Comparison of ENCODE assay signal across 8 mouse cellular contexts in genomic region chr16:21643621-21644041, GRCm38 (mm10). TPM values are rescaled to one million over a fixed set of nuclear protein-coding genes. Genes with fewer than 3 reads are reported as not detected.
A peak's percentile ranks its signal among the peaks of the same experiment; 100 is the strongest.
DNase-seq lines count a peak whose midpoint lies in the region; ATAC-seq and TF ChIP-seq lines count a peak whose summit lies in the region.

No protein-coding gene starts in this region.

- H3K9ac ChIP-seq in heart, embryonic 13.5 days = peak overlapping the region; percentile 61
- no peak overlapping the region for H3K9ac ChIP-seq in liver, embryonic 15.5 days

- no peak for TF ChIP-seq CTCF in brain, embryonic 14.5 days (IDR thresholded peaks at IDR 0.05; ENCODE audit: borderline replicate concordance, extremely low read depth, insufficient read depth, insufficient read length)

- H3K4me3 ChIP-seq in heart, embryonic 13.5 days = no peak overlapping the region
- H3K4me3 ChIP-seq in liver, embryonic 15.5 days (replicated peaks) = no peak overlapping the region

- WGBS in heart, embryonic 13.5 days = 74% methylated on average over 2 of the region's 2 CpGs
- WGBS in liver, embryonic 15.5 days (ENCODE audit: insufficient replicate concordance) = 71% methylated on average over 2 of the region's 2 CpGs

- ATAC-seq in heart, embryonic 13.5 days (ENCODE audit: extremely low read depth, insufficient number of reproducible peaks, low FRiP score, low TSS enrichment) = no peak
- no peak for ATAC-seq in liver, embryonic 15.5 days (ENCODE audit: insufficient read depth)

- H3K9me3 ChIP-seq in heart, embryonic 13.5 days = no peaks in the 10 kb centered on the region
- no peaks in the 10 kb centered on the region for H3K9me3 ChIP-seq in liver, embryonic 15.5 days (replicated peaks)

- no peaks in the 10 kb centered on the region for H3K27me3 ChIP-seq in heart, embryonic 13.5 days (replicated peaks)
- H3K27me3 ChIP-seq in liver, embryonic 15.5 days = no peaks in the 10 kb centered on the region

- H3K36me3 ChIP-seq in heart, embryonic 13.5 days = peaks cover 31% of the 10 kb centered on the region
- no peaks in the 10 kb centered on the region for H3K36me3 ChIP-seq in liver, embryonic 15.5 days (replicated peaks)

- DNase-seq in heart, adult 18-20 months = peak; percentile 28 to 52
- no peak for DNase-seq in heart, postnatal 25 days (ENCODE audit: low spot score)
- DNase-seq in brain, embryonic 14.5 days (ENCODE audit: low read depth) = peak; percentile 30
- no peak for DNase-seq in urinary bladder, postnatal 4 days (ENCODE audit: low spot score in 2 of 2)
- DNase-seq in adrenal gland, adult 18-20 months (ENCODE audit: low spot score in 2 of 2) = no peak
- DNase-seq in embryo, embryonic 10.5 days (ENCODE audit: low spot score) = no peak

- TF ChIP-seq POLR2A in brain, embryonic 14.5 days (IDR thresholded peaks at IDR 0.05; ENCODE audit: borderline replicate concordance, extremely low read depth, insufficient read depth, insufficient read length, poor library complexity, severe bottlenecking) = no peak

- H3K4me2 ChIP-seq in heart, embryonic 13.5 days = peak overlapping the region; percentile 38
- peak overlapping the region; percentile 40 for H3K4me2 ChIP-seq in liver, embryonic 15.5 days

- peak overlapping the region; percentile 53 for H3K27ac ChIP-seq in heart, embryonic 13.5 days (replicated peaks)
- peak overlapping the region; percentile 73 for H3K27ac ChIP-seq in liver, embryonic 15.5 days (replicated peaks)

- H3K4me1 ChIP-seq in heart, embryonic 13.5 days = peaks cover 62% of the 10 kb centered on the region
- H3K4me1 ChIP-seq in liver, embryonic 15.5 days (replicated peaks) = peaks cover 26% of the 10 kb centered on the region

- intact Hi-C loops in heart, postnatal 25 days (cut with DNase I) = loop anchor here (2.0 kb wide), 1 partner anchor 49 kb away; no protein-coding TSS in a partner anchor

RNA-seq across cellular contexts. Expression of gene 2510009E07Rik, which starts 50.8 kb away (rescaled TPM):
- total RNA-seq in heart, adult 18-20 months (2021) = 10 to 100 TPM; 20.5 to 21.7 TPM
- total RNA-seq in heart, postnatal 25 days (2021) = 10 to 100 TPM; 27.5 to 29.8 TPM
- 36.0 and 57.0 TPM in 2 replicates for polyA plus RNA-seq in brain, embryonic 14.5 days (2012; rRNA removed)
- 19.3 and 19.5 TPM in 2 replicates for polyA plus RNA-seq in heart, embryonic 13.5 days (2015; fragmentation: Nextera tagmentation; extraction: Ambion mirVana)
- 3.0 TPM in 2 replicates for polyA plus RNA-seq in liver, embryonic 15.5 days (2015; fragmentation: Nextera tagmentation; extraction: Ambion mirVana)
- 10 to 100 TPM; 15.9 to 16.5 TPM for total RNA-seq in adrenal gland, adult 18-20 months (2021)

Comparison
In these comparisons a context has a peak if more than half of its experiments do, and no peak if none do; other contexts are left out.
1. DNase-seq: peak in heart, adult 18-20 months (2 of 2) and brain, embryonic 14.5 days (single experiment); none in heart, postnatal 25 days (single experiment), urinary bladder, postnatal 4 days (0 of 2), adrenal gland, adult 18-20 months (0 of 2) and embryo, embryonic 10.5 days (single experiment).